Mouse (Mus musculus) MEL (cell line): ENCODE results near the gene Snrpn. TPM values are rescaled to one million over a fixed set of nuclear protein-coding genes. Genes with fewer than 3 reads are reported as not detected.

Source experiments
- DNase-seq: peaks from one replicate; pipeline ENCODE4 v3.0.0; 2011; ENCODE audit warnings: low read depth, low spot score
- H3K27ac ChIP-seq: 2 replicates; pipeline ENCODE4 v1.5.1; 2012; ENCODE audit warnings: low read depth, mild to moderate bottlenecking, control low read depth, low read length, moderate library complexity; ENCODE audit not compliant: control insufficient read depth
- H3K27me3 ChIP-seq, 2 experiments: fragments of 150-350 bp in 1 of 2; sonication (generic) in 1 of 2; 2 replicates each; pipeline ENCODE4 v1.6.1; 2012; ENCODE audit warnings: low read length in 2 of 2, mild to moderate bottlenecking in 2 of 2, improper control_type of control experiment in 1 of 2, moderate library complexity in 1 of 2; ENCODE audit not compliant: insufficient read depth in 2 of 2, control insufficient read depth in 1 of 2
- H3K36me3 ChIP-seq, 2 experiments: 2 replicates each; pipeline ENCODE4 v1.6.1; 2012 to 2014; ENCODE audit warnings: low read length in 2 of 2, improper control_type of control experiment in 1 of 2, inconsistent platforms in 1 of 2, mild to moderate bottlenecking in 1 of 2; ENCODE audit not compliant: insufficient read depth in 2 of 2, control insufficient read depth in 1 of 2
- H3K4me1 ChIP-seq, 2 experiments: fragments of 150-350 bp in 1 of 2; sonication (generic) in 1 of 2; 2 replicates each; pipeline ENCODE4 v1.6.1; 2012; ENCODE audit warnings: low read length in 2 of 2, improper control_type of control experiment in 1 of 2, mild to moderate bottlenecking in 1 of 2; ENCODE audit not compliant: insufficient read depth in 2 of 2, control insufficient read depth in 1 of 2
- H3K4me3 ChIP-seq, 2 experiments: fragments of 150-350 bp in 1 of 2; sonication (generic) in 1 of 2; 2 replicates each; pipeline ENCODE4 v1.5.1; 2012; ENCODE audit warnings: low read depth in 2 of 2, low read length in 2 of 2, mild to moderate bottlenecking in 2 of 2, moderate library complexity in 2 of 2, control low read depth in 1 of 2, improper control_type of control experiment in 1 of 2; ENCODE audit not compliant: control insufficient read depth in 1 of 2, insufficient read depth in 1 of 2
- H3K79me2 ChIP-seq: 2 replicates; pipeline ENCODE4 v1.6.1; 2012; ENCODE audit warnings: mild to moderate bottlenecking, low read length, moderate library complexity; ENCODE audit not compliant: control insufficient read depth, poor library complexity, insufficient read depth
- H3K9ac ChIP-seq: 2 replicates; pipeline ENCODE4 v1.6.1; 2012; ENCODE audit warnings: low read depth, mild to moderate bottlenecking, control low read depth, low read length, moderate library complexity; ENCODE audit not compliant: control insufficient read depth, poor library complexity, severe bottlenecking
- H3K9me3 ChIP-seq: fragments of 150-350 bp; sonication (generic); replicated peaks from 2 replicates; pipeline ENCODE4 v1.6.1; 2012; ENCODE audit warnings: mild to moderate bottlenecking, low read length, improper control_type of control experiment, moderate library complexity; ENCODE audit not compliant: insufficient read depth
- BHLHE40 ChIP-seq: IDR thresholded peaks from 2 replicates; pipeline ENCODE4 v1.6.1; 2012; ENCODE audit warnings: low read depth, mild to moderate bottlenecking, inconsistent platforms, low read length, improper control_type of control experiment, borderline replicate concordance
- CHD1 ChIP-seq: IDR thresholded peaks from 2 replicates; pipeline ENCODE4 v1.6.1; 2012; ENCODE audit warnings: low read depth, mild to moderate bottlenecking, inconsistent platforms, low read length, improper control_type of control experiment
- CHD2 ChIP-seq: IDR thresholded peaks from 2 replicates; pipeline ENCODE4 v1.6.1; 2011; ENCODE audit warnings: low read length, improper control_type of control experiment
- ELF1 ChIP-seq: IDR thresholded peaks from 2 replicates; pipeline ENCODE4 v1.6.1; 2014; ENCODE audit warnings: low read depth, mild to moderate bottlenecking, inconsistent platforms, low read length, improper control_type of control experiment, moderate library complexity
- EP300 ChIP-seq, 2 experiments: IDR thresholded peaks; 2 replicates each; pipeline ENCODE4 v1.6.1; 2011; ENCODE audit warnings: improper control_type of control experiment in 2 of 2, low read length in 2 of 2, low read depth in 1 of 2, mild to moderate bottlenecking in 1 of 2
- ETS1 ChIP-seq: IDR thresholded peaks from 2 replicates; pipeline ENCODE4 v1.6.1; 2012; ENCODE audit warnings: low read depth, mild to moderate bottlenecking, inconsistent platforms, low read length, improper control_type of control experiment, moderate library complexity
- JUND ChIP-seq: IDR thresholded peaks from 2 replicates; pipeline ENCODE4 v1.6.1; 2011; ENCODE audit warnings: low read depth, mild to moderate bottlenecking, improper control_type of control experiment, low read length
- KAT2A ChIP-seq: conservative IDR thresholded peaks from 2 replicates; pipeline ENCODE4 v1.6.1; 2012; ENCODE audit warnings: low read depth, low read length, improper control_type of control experiment, inconsistent platforms
- MAFK ChIP-seq: IDR thresholded peaks from 2 replicates; pipeline ENCODE4 v1.6.1; 2011; ENCODE audit warnings: low read depth, mild to moderate bottlenecking, low read length, improper control_type of control experiment, borderline replicate concordance
- MAX ChIP-seq: IDR thresholded peaks from 2 replicates; pipeline ENCODE4 v1.6.1; 2011; ENCODE audit warnings: low read length, improper control_type of control experiment
- MAZ ChIP-seq: IDR thresholded peaks from 2 replicates; pipeline ENCODE4 v1.6.1; 2012; ENCODE audit warnings: low read depth, mild to moderate bottlenecking, inconsistent platforms, low read length, improper control_type of control experiment
- MYB ChIP-seq: IDR thresholded peaks from 2 replicates; pipeline ENCODE4 v1.6.1; 2011; ENCODE audit warnings: mild to moderate bottlenecking, low read depth, low read length, improper control_type of control experiment
- MYC ChIP-seq: IDR thresholded peaks from 2 replicates; pipeline ENCODE4 v1.6.1; 2011; ENCODE audit warnings: low read depth, mild to moderate bottlenecking, low read length, improper control_type of control experiment, moderate library complexity
- NELFE ChIP-seq: IDR thresholded peaks from 2 replicates; pipeline ENCODE4 v1.6.1; 2011; ENCODE audit warnings: low read depth, low read length, improper control_type of control experiment
- POLR2A ChIP-seq, 2 experiments: IDR thresholded peaks; 2 replicates each; pipeline ENCODE4 v1.6.1; 2011 to 2012; ENCODE audit warnings: low read length in 2 of 2, mild to moderate bottlenecking in 2 of 2, control low read depth in 1 of 2, improper control_type of control experiment in 1 of 2, low read depth in 1 of 2, moderate library complexity in 1 of 2; ENCODE audit not compliant: control insufficient read depth in 1 of 2, insufficient read depth in 1 of 2, poor library complexity in 1 of 2
- POLR2AphosphoS2 ChIP-seq: IDR thresholded peaks from 2 replicates; pipeline ENCODE4 v1.6.1; 2011; ENCODE audit warnings: low read length, improper control_type of control experiment
- POLR2AphosphoS5 ChIP-seq: IDR thresholded peaks from 2 replicates; pipeline ENCODE4 v1.6.1; 2012; ENCODE audit warnings: low read depth, borderline replicate concordance, mild to moderate bottlenecking, inconsistent platforms, low read length, moderate library complexity, mixed read lengths
- RAD21 ChIP-seq: IDR thresholded peaks from 2 replicates; pipeline ENCODE4 v1.6.1; 2011; ENCODE audit warnings: mild to moderate bottlenecking, low read depth, low read length, improper control_type of control experiment
- RCOR1 ChIP-seq: IDR thresholded peaks from 2 replicates; pipeline ENCODE4 v1.6.1; 2012; ENCODE audit warnings: low read depth, mild to moderate bottlenecking, inconsistent platforms, low read length, improper control_type of control experiment
- SMC3 ChIP-seq: IDR thresholded peaks from 2 replicates; pipeline ENCODE4 v1.6.1; 2011; ENCODE audit warnings: low read depth, low read length, improper control_type of control experiment
- TAL1 ChIP-seq: IDR thresholded peaks from 2 replicates; pipeline ENCODE4 v1.6.1; 2012; ENCODE audit warnings: mild to moderate bottlenecking, inconsistent platforms, low read length, moderate library complexity, mixed read lengths
- TBP ChIP-seq: IDR thresholded peaks from 2 replicates; pipeline ENCODE4 v1.8.0; 2011; ENCODE audit warnings: low read depth, low read length, improper control_type of control experiment
- TCF12 ChIP-seq: IDR thresholded peaks from 2 replicates; pipeline ENCODE4 v1.6.1; 2014; ENCODE audit warnings: low read depth, mild to moderate bottlenecking, inconsistent platforms, low read length, improper control_type of control experiment, moderate library complexity
- UBTF ChIP-seq: IDR thresholded peaks from 2 replicates; pipeline ENCODE4 v1.6.1; 2012; ENCODE audit warnings: low read depth, mild to moderate bottlenecking, inconsistent platforms, low read length, improper control_type of control experiment, moderate library complexity, borderline replicate concordance; ENCODE audit not compliant: insufficient read depth
- USF1 ChIP-seq: IDR thresholded peaks from 2 replicates; pipeline ENCODE4 v1.6.1; 2014; ENCODE audit warnings: low read depth, mild to moderate bottlenecking, inconsistent platforms, low read length, improper control_type of control experiment, moderate library complexity
- ZKSCAN1 ChIP-seq: IDR thresholded peaks from 2 replicates; pipeline ENCODE4 v1.6.1; 2012; ENCODE audit warnings: low read depth, mild to moderate bottlenecking, inconsistent platforms, low read length, improper control_type of control experiment, moderate library complexity
- ZNF384 ChIP-seq: IDR thresholded peaks from 2 replicates; pipeline ENCODE4 v1.6.1; 2012; ENCODE audit warnings: low read depth, mild to moderate bottlenecking, inconsistent platforms, low read length, improper control_type of control experiment
- polyA plus RNA-seq, 2 experiments: library from polyadenylated mRNA; stranded (reverse) in 1 of 2; unstranded in 1 of 2; fragments of >175 nt in 1 of 2; fragments of >200 nt in 1 of 2; gene quantifications; 2 replicates each; pipeline versions ENCODE4 v1.2.1 to v1.2.4; 2012; ENCODE audit warnings: low replicate concordance in 2 of 2, low read depth in 1 of 2; ENCODE audit not compliant: insufficient read length in 2 of 2, insufficient read depth in 1 of 2, missing spikeins in 1 of 2
- total RNA-seq: library from RNA; depleted of rRNA; stranded (reverse); fragments of 300-350 nt; gene quantifications from 2 replicates; pipeline ENCODE4 v1.2.3, GENCODE M21; 2012

Gene Snrpn
- total and polyA plus RNA-seq, 3 experiments = not detected

DNA sequence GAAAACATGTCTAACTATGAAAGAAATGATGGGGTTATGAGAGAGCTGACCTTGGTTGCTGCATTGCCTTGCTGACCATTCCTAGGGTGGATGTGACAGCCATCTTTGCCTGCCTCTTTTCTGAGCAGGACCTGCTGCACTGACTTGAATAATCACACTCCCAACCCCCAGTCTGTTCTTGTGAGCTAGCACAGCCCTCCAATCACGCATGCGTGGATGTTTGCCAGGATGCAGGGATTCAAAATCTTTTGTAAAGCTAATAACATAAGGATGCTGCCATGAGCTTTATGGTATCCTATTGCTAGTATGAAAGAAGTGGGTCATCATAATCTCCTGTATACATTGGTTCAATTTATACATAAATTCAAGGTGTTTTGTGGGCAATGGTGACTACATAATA, 63.7 kb downstream of the Snrpn start:
- H3K4me1 ChIP-seq = no peaks in the 10 kb centered on the region
- H3K4me3 ChIP-seq = no peak overlapping the region
- DNase-seq = no peak
- no peak for TF ChIP-seq NELFE
- TF ChIP-seq CHD1 = no peak
- TF ChIP-seq EP300 (IDR thresholded peaks at IDR 0.05; ENCODE audit: low read depth in 1 of 2, low read length in 2 of 2) = no peak
- TF ChIP-seq MAX = no peak
- no peak for TF ChIP-seq RAD21
- TF ChIP-seq MYB = no peak
- no peak for TF ChIP-seq MAFK
- TF ChIP-seq ZKSCAN1 = no peak
- TF ChIP-seq JUND = no peak
- TF ChIP-seq MAZ = no peak
- TF ChIP-seq MYC = no peak
- TF ChIP-seq ZNF384 = no peak
- no peak for TF ChIP-seq RCOR1
- no peak for TF ChIP-seq TCF12
- no peak for TF ChIP-seq ETS1
- TF ChIP-seq POLR2AphosphoS5 = no peak
- TF ChIP-seq KAT2A = no peak
- TF ChIP-seq POLR2A (IDR thresholded peaks at IDR 0.05; ENCODE audit: control insufficient read depth in 1 of 2, insufficient read depth in 1 of 2, low read depth in 1 of 2, low read length in 2 of 2, poor library complexity in 1 of 2) = no peak
- no peaks in the 10 kb centered on the region for H3K79me2 ChIP-seq
- H3K9me3 ChIP-seq = no peaks in the 10 kb centered on the region
- no peak overlapping the region for H3K9ac ChIP-seq
- no peaks in the 10 kb centered on the region for H3K36me3 ChIP-seq
- no peaks in the 10 kb centered on the region for H3K27me3 ChIP-seq
- no peak overlapping the region for H3K27ac ChIP-seq

GRCm38 (mm10) chr7:60047481-60048201, 92.4 kb downstream of the Snrpn start:
- Histone ChIP-seq H3K36me3 (no peaks in the 10 kb centered on the region), H3K4me3 (no peak overlapping the region), H3K79me2 (no peaks in the 10 kb centered on the region), H3K27me3 (no peaks in the 10 kb centered on the region), H3K9ac (no peak overlapping the region), H3K9me3 (no peaks in the 10 kb centered on the region), H3K4me1 (no peaks in the 10 kb centered on the region), H3K27ac (no peak overlapping the region)
- DNase-seq = no peak
- TF ChIP-seq RAD21 (no peak), POLR2A (IDR thresholded peaks at IDR 0.05; ENCODE audit: control insufficient read depth in 1 of 2, insufficient read depth in 1 of 2, low read depth in 1 of 2, low read length in 2 of 2, poor library complexity in 1 of 2) (no peak), CHD2 (no peak), USF1 (no peak), EP300 (IDR thresholded peaks at IDR 0.05; ENCODE audit: low read depth in 1 of 2, low read length in 2 of 2) (no peak), NELFE (no peak), TBP (no peak), MAZ (no peak), CHD1 (no peak), TAL1 (no peak), POLR2AphosphoS2 (no peak), ELF1 (no peak), BHLHE40 (no peak), SMC3 (no peak), TCF12 (no peak), MYB (no peak), UBTF (no peak)
